10 mouse cellular contexts compared by ENCODE assay signal in genomic region chr5:149374026-149374425, GRCm38 (mm10). TPM values are rescaled to one million over a fixed set of nuclear protein-coding genes. Genes with fewer than 3 reads are reported as not detected.
DNase-seq lines count a peak whose midpoint lies in the region; ATAC-seq and TF ChIP-seq lines count a peak whose summit lies in the region.
"Had no signal": no experiment of that assay in that cellular context is flagged by ENCODE, and none has a peak within 500 bp of the region (broad histone marks: within the 10 kb centered on the region; RNA-seq: fewer than 3 reads in every experiment).

No protein-coding gene starts in this region.

- H3K4me1 ChIP-seq in liver, postnatal 0 days (ENCODE audit: insufficient read depth): no peaks in the 10 kb centered on the region
- peaks cover 32% of the 10 kb centered on the region for H3K4me1 ChIP-seq in liver, embryonic 12.5 days
- peaks cover 79% of the 10 kb centered on the region for H3K4me1 ChIP-seq in heart, embryonic 13.5 days

- TF ChIP-seq EP300 in liver, postnatal 0 days (IDR thresholded peaks at IDR 0.05; ENCODE audit: low read depth): no peak

- DNase-seq in adrenal gland, adult 18-20 months (ENCODE audit: low spot score in 2 of 2): peak; percentile 13 to 24
- no peak for DNase-seq in adrenal gland, postnatal 10 days
- DNase-seq in liver, postnatal 0 days: peak; percentile 25
- DNase-seq in thymus, postnatal 0 days (ENCODE audit: low spot score): peak; percentile 82
- DNase-seq in layer of hippocampus, postnatal 36 days: no peak
- no peak for DNase-seq in urinary bladder, adult 2 months (ENCODE audit: low spot score)

- no peaks in the 10 kb centered on the region for H3K9me3 ChIP-seq in liver, postnatal 0 days (ENCODE audit: low read length)
- no peaks in the 10 kb centered on the region for H3K9me3 ChIP-seq in liver, embryonic 12.5 days (replicated peaks)
- no peaks in the 10 kb centered on the region for H3K9me3 ChIP-seq in heart, embryonic 13.5 days
- H3K9me3 ChIP-seq: embryonic facial prominence, embryonic 12.5 days; limb, embryonic 12.5 days had no signal

- no peaks in the 10 kb centered on the region for H3K27me3 ChIP-seq in liver, postnatal 0 days (ENCODE audit: insufficient read depth, low read length)
- peaks cover 6% of the 10 kb centered on the region; the same call in 1 of the 2 replicates for H3K27me3 ChIP-seq in liver, embryonic 12.5 days (replicated peaks)
- no peaks in the 10 kb centered on the region for H3K27me3 ChIP-seq in heart, embryonic 13.5 days (replicated peaks)
- H3K27me3 ChIP-seq: embryonic facial prominence, embryonic 12.5 days; limb, embryonic 12.5 days had no signal

- 0 out of 2 replicates have a peak, but pooled peaks have one; percentile 6 for TF ChIP-seq CTCF in liver, postnatal 0 days (IDR thresholded peaks at IDR 0.05; ENCODE audit: low read depth)

- H3K36me3 ChIP-seq in liver, postnatal 0 days (replicated peaks; ENCODE audit: insufficient read depth, low read length): no peaks in the 10 kb centered on the region
- no peaks in the 10 kb centered on the region for H3K36me3 ChIP-seq in liver, embryonic 12.5 days
- no peaks in the 10 kb centered on the region for H3K36me3 ChIP-seq in heart, embryonic 13.5 days
- H3K36me3 ChIP-seq: embryonic facial prominence, embryonic 12.5 days; limb, embryonic 12.5 days had no signal

- no peak overlapping the region for H3K4me2 ChIP-seq in liver, postnatal 0 days (ENCODE audit: low read depth, low read length)
- H3K4me2 ChIP-seq in liver, embryonic 12.5 days: no peak overlapping the region
- no peak overlapping the region for H3K4me2 ChIP-seq in heart, embryonic 13.5 days
- H3K4me2 ChIP-seq: embryonic facial prominence, embryonic 12.5 days; limb, embryonic 12.5 days had no signal

- H3K9ac ChIP-seq in liver, postnatal 0 days (replicated peaks): no peak overlapping the region
- no peak overlapping the region for H3K9ac ChIP-seq in liver, embryonic 12.5 days
- 0 out of 2 replicates have a peak overlapping the region, but pooled peaks have one; percentile 2 for H3K9ac ChIP-seq in heart, embryonic 13.5 days
- H3K9ac ChIP-seq: embryonic facial prominence, embryonic 12.5 days; limb, embryonic 12.5 days had no signal

- ATAC-seq in liver, postnatal 0 days: peak; percentile 59
- ATAC-seq in liver, embryonic 12.5 days: no peak
- 0 out of 2 replicates have a peak, but pooled peaks have one; percentile 5 for ATAC-seq in heart, embryonic 13.5 days (ENCODE audit: extremely low read depth, insufficient number of reproducible peaks, low FRiP score, low TSS enrichment)

- 27% methylated on average over 7 of the region's 7 CpGs for WGBS in liver, postnatal 0 days (ENCODE audit: insufficient replicate concordance)
- 25% methylated on average over 7 of the region's 7 CpGs for whole genome bisulfite sequencing in liver, embryonic 12.5 days (ENCODE audit: insufficient replicate concordance)
- WGBS in heart, embryonic 13.5 days: 24% methylated on average over 7 of the region's 7 CpGs

- no peak overlapping the region for H3K27ac ChIP-seq in liver, postnatal 0 days (ENCODE audit: low read depth)
- H3K27ac ChIP-seq in liver, embryonic 12.5 days: no peak overlapping the region
- H3K27ac ChIP-seq in heart, embryonic 13.5 days (replicated peaks): peak overlapping the region; percentile 67
- H3K27ac ChIP-seq: limb, embryonic 12.5 days had no signal

- no peak overlapping the region for H3K4me3 ChIP-seq in liver, postnatal 0 days (ENCODE audit: low read depth, low read length)
- H3K4me3 ChIP-seq in liver, embryonic 12.5 days: no peak overlapping the region
- H3K4me3 ChIP-seq in heart, embryonic 13.5 days: no peak overlapping the region
- H3K4me3 ChIP-seq: embryonic facial prominence, embryonic 12.5 days; limb, embryonic 12.5 days had no signal

RNA-seq across cellular contexts. Expression of gene Medag, which starts 37.5 kb away (rescaled TPM):
- total RNA-seq in adrenal gland, adult 18-20 months (2021): 10 to 100 TPM in 1 of 2 experiments, 1 to 10 TPM in 1; 2.3 to 11.8 TPM
- total RNA-seq in adrenal gland, postnatal 10 days (2021): 1 to 10 TPM; 7.0 to 7.2 TPM
- polyA plus RNA-seq in liver, postnatal 0 days (2015; fragmentation: Nextera tagmentation; extraction: Ambion mirVana): 0.11 and 0.21 TPM in 2 replicates
- polyA plus RNA-seq in liver, embryonic 12.5 days (2016; fragmentation: Nextera tagmentation; extraction: Ambion mirVana): 0.35 and 0.57 TPM in 2 replicates
- 1.6 and 1.8 TPM in 2 replicates for polyA plus RNA-seq in heart, embryonic 13.5 days (2015; fragmentation: Nextera tagmentation; extraction: Ambion mirVana)
- 1.3 and 2.0 TPM in 2 replicates for polyA plus RNA-seq in thymus, postnatal 0 days (2015; fragmentation: Nextera tagmentation; extraction: Ambion mirVana)
- total RNA-seq in layer of hippocampus, postnatal 36 days (2021): 1 to 10 TPM; 2.8 to 3.2 TPM
- 30.4 and 31.6 TPM in 2 replicates for polyA plus RNA-seq in urinary bladder, adult 2 months (2012; rRNA removed)

Comparison
In these comparisons a context has a peak if more than half of its experiments do, and no peak if none do; other contexts are left out.
1. DNase-seq: peak in adrenal gland, adult 18-20 months (2 of 2), liver, postnatal 0 days (single experiment) and thymus, postnatal 0 days (single experiment); none in adrenal gland, postnatal 10 days (single experiment), layer of hippocampus, postnatal 36 days (0 of 2) and urinary bladder, adult 2 months (single experiment).
2. RNA of gene Medag, which starts 37.5 kb away (polyA plus RNA-seq): 30.4 to 31.6 TPM in urinary bladder, adult 2 months; 1.3 to 2.0 TPM in thymus, postnatal 0 days, 1.6 to 1.8 TPM in heart, embryonic 13.5 days, 0.35 to 0.57 TPM in liver, embryonic 12.5 days and 0.11 to 0.21 TPM in liver, postnatal 0 days; every median in the first group is over 10 times any median in the second.